Mouse (Mus musculus) CD4-positive, CD25-positive, alpha-beta regulatory T cell, adult 4 months (primary cell): ENCODE data around the gene Cit. TPM values are rescaled to one million over a fixed set of nuclear protein-coding genes. Genes with fewer than 3 reads are reported as not detected.

ENCODE experiments used
- ATAC-seq: one replicate; pipeline ENCODE4 v1.8.0; 2017
- polyA plus RNA-seq, 2 experiments: library from polyadenylated mRNA; unstranded; fragments of 100-300 nt; shearing (Covaris generic); gene quantifications; one replicate each; pipeline ENCODE4 v1.2.1; 2017

Gene Cit
- polyA plus RNA-seq, 2 experiments from 2014 or later, result 3.8 to 4.9 TPM

- ATAC-seq, result no peak
Measured at GRCm38 (mm10) chr5:116049821-116050220, 204.7 kb downstream of the Cit start.

- no peak for ATAC-seq
Measured at GRCm38 (mm10) chr5:116052171-116052570, 207.1 kb downstream of the Cit start.

GRCm38 (mm10) chr5:116052826-116053225 is 207.7 kb downstream of the Cit start:
- no peak for ATAC-seq

Other genes starting within 250 kb of the Cit start
- 1 to 10 TPM; 7.3 to 8.1 TPM for gene Rab35, start 213.4 kb upstream of the Cit start, polyA plus RNA-seq
- gene Bicdl1, start 113.7 kb upstream of the Cit start, polyA plus RNA-seq, result 10 to 100 TPM; 15.7 to 17.7 TPM
- gene Prkab1, start 179.2 kb downstream of the Cit start, polyA plus RNA-seq, result 10 to 100 TPM; 40.1 to 55.1 TPM
- not detected for gene Tmem233, start 238.0 kb downstream of the Cit start, polyA plus RNA-seq